Mouse (Mus musculus) ES-E14 (cell line): ENCODE data around the gene Klhl13. TPM values are rescaled to one million over a fixed set of nuclear protein-coding genes. Genes with fewer than 3 reads are reported as not detected.

Source experiments
- DNase-seq: peaks from one replicate; pipeline ENCODE4 v3.0.0-alpha.2; 2013; ENCODE audit warnings: low read depth, low spot score
- H3K27ac ChIP-seq: 2 replicates; pipeline ENCODE4 v1.5.1; 2012; ENCODE audit warnings: low read depth, mild to moderate bottlenecking, low read length, moderate library complexity, mixed read lengths; ENCODE audit not compliant: poor library complexity, insufficient read depth, severe bottlenecking
- H3K36me3 ChIP-seq: 2 replicates; pipeline ENCODE4 v1.6.1; 2012; ENCODE audit warnings: mild to moderate bottlenecking, low read length, moderate library complexity, mixed read lengths; ENCODE audit not compliant: control insufficient read depth, poor library complexity, insufficient read depth, severe bottlenecking
- H3K4me1 ChIP-seq, 2 experiments: fragments of 150-350 bp in 1 of 2; sonication (generic) in 1 of 2; 2 replicates each; pipeline ENCODE4 v1.6.1; 2012; ENCODE audit warnings: low read length in 2 of 2, mild to moderate bottlenecking in 1 of 2, mixed read lengths in 1 of 2; ENCODE audit not compliant: control insufficient read depth in 2 of 2, insufficient read depth in 2 of 2, poor library complexity in 1 of 2
- H3K4me3 ChIP-seq, 2 experiments: fragments of 150-350 bp in 1 of 2; sonication (generic) in 1 of 2; 2 replicates each; pipeline ENCODE4 v1.5.1; 2012; ENCODE audit warnings: low read length in 2 of 2, low read depth in 1 of 2, mild to moderate bottlenecking in 1 of 2, mixed read lengths in 1 of 2; ENCODE audit not compliant: insufficient read depth in 1 of 2, poor library complexity in 1 of 2, severe bottlenecking in 1 of 2
- H3K9ac ChIP-seq: 2 replicates; pipeline ENCODE4 v1.6.1; 2012; ENCODE audit warnings: low read depth, mild to moderate bottlenecking, low read length, mixed read lengths; ENCODE audit not compliant: poor library complexity, insufficient read depth, severe bottlenecking
- H3K9me3 ChIP-seq: fragments of 150-350 bp; sonication (generic); 2 replicates; pipeline ENCODE4 v1.6.1; 2012; ENCODE audit warnings: low read depth, mild to moderate bottlenecking, low read length; ENCODE audit not compliant: control insufficient read depth, insufficient read depth
- CHD2 ChIP-seq: IDR thresholded peaks from 2 replicates; pipeline ENCODE4 v1.6.1; 2014; ENCODE audit warnings: mild to moderate bottlenecking, low read depth, low read length, inconsistent platforms
- HCFC1 ChIP-seq: IDR thresholded peaks from 2 replicates; pipeline ENCODE4 v1.6.1; 2012; ENCODE audit warnings: low read length, inconsistent platforms, borderline replicate concordance; ENCODE audit not compliant: insufficient read depth
- MAFK ChIP-seq: IDR thresholded peaks from 2 replicates; pipeline ENCODE4 v1.6.1; 2014; ENCODE audit warnings: mild to moderate bottlenecking, low read depth, low read length, inconsistent platforms; ENCODE audit not compliant: insufficient read depth
- ZC3H11A ChIP-seq: IDR thresholded peaks from 2 replicates; pipeline ENCODE4 v1.6.1; 2012; ENCODE audit warnings: low read depth, mild to moderate bottlenecking, inconsistent platforms, low read length, borderline replicate concordance
- ZNF384 ChIP-seq: IDR thresholded peaks from 2 replicates; pipeline ENCODE4 v1.6.1; 2012; ENCODE audit warnings: low read depth, low read length, inconsistent platforms
- in situ Hi-C, 2 experiments: fragments of 600-800 bp; cut with MboI; formaldehyde crosslinking; loops; one replicate each; pipeline ENCODE4 v1.15.1; 2025; ENCODE audit warnings: low sequenced_read_pairs in 2 of 2, inconsistent platforms in 1 of 2; ENCODE audit not compliant: unreplicated experiment in 2 of 2
- total RNA-seq: library from RNA; depleted of rRNA; stranded (reverse); fragments of 300-350 nt; gene quantifications from 2 replicates; pipeline ENCODE4 v1.2.3, GENCODE M21; 2012; rRNA removed

Gene Klhl13
- total RNA-seq, result 120 and 207 TPM in 2 replicates

- DNase-seq, result peak; percentile 40
- H3K9ac ChIP-seq, result peak within 1 kb of the TSS; percentile 73
- no peaks in the 10 kb centered on the region; a peak in 1 of 4 replicates for H3K4me1 ChIP-seq
- H3K36me3 ChIP-seq, result no peaks in the 10 kb centered on the region
- TF ChIP-seq HCFC1 (no peak), ZNF384 (no peak), ZC3H11A (no peak)
- in situ Hi-C loops, result loop anchor here in 1 of 2 experiments (25.0 kb wide), 1 partner anchor 148 kb away; no protein-coding TSS in a partner anchor
- H3K27ac ChIP-seq, result peak within 1 kb of the TSS; percentile 53
- no peaks in the 10 kb centered on the region for H3K9me3 ChIP-seq
- peak within 1 kb of the TSS; percentile 76 to 87 for H3K4me3 ChIP-seq
Observed at GRCm38 (mm10) chrX:23364514-23365381, at the start of gene Klhl13. Gene Klhl13 (minus strand): TSS chrX:23365082.

- Histone ChIP-seq H3K4me3 (no peak overlapping the region), H3K36me3 (no peaks in the 10 kb centered on the region), H3K27ac (no peak overlapping the region), H3K9ac (no peak overlapping the region), H3K9me3 (no peaks in the 10 kb centered on the region), H3K4me1 (no peaks in the 10 kb centered on the region)
- TF ChIP-seq CHD2, result no peak
- no peak for TF ChIP-seq ZC3H11A
- TF ChIP-seq HCFC1, result no peak
- no peak for TF ChIP-seq ZNF384
- TF ChIP-seq MAFK, result no peak
- no peak for DNase-seq
- in situ Hi-C loops, result no loop called here
Observed at GRCm38 (mm10) chrX:23409296-23410149, 44.6 kb upstream of the Klhl13 start.

DNA sequence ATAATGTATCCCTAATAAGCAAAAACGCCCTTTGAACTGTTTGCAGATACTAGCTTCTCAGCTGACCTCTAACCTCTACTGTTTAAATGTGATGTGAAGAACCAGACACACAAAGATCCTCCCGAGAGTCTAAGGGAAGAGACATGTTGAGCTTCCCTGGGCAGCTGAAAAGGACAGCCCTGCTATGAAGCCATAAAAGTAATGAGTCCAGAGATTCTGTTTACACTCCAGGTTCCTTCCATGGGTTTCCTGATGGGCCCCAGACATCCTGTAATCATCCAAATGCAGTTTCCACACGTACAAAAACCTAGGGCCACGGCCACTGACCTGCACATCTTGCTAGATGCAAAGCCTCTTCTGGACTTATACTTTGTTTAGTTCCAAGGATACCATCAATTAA, 23.8 kb upstream of the Klhl13 start:
- no peak overlapping the region for H3K27ac ChIP-seq
- TF ChIP-seq CHD2 (no peak), HCFC1 (no peak), MAFK (no peak), ZNF384 (no peak), ZC3H11A (no peak)
- no peak overlapping the region for H3K9ac ChIP-seq
- H3K36me3 ChIP-seq, result no peaks in the 10 kb centered on the region
- H3K4me1 ChIP-seq, result no peaks in the 10 kb centered on the region
- in situ Hi-C loops, result no loop called here
- DNase-seq, result no peak
- no peaks in the 10 kb centered on the region for H3K9me3 ChIP-seq
- no peak overlapping the region for H3K4me3 ChIP-seq

DNA sequence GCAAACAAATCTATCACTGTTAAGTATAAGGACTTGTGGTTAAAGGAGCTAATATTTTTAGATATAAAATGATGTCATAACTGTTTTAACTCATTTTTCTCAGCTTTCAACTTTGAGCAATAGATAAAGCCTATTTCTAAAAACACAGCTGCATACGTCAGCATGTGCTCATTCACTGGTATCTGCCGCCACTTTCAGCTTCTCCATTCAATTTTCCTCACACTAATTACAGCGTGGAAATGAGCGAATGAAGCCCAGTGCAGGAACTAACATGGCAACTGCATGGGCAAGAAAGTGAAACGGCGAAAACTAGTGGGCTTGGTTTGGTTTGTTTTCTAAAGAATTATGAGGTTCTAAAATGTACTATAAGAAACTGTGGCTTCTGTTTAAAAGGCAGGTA, 1.4 kb downstream of the Klhl13 start:
- Histone ChIP-seq H3K36me3 (no peaks in the 10 kb centered on the region), H3K27ac (no peak overlapping the region), H3K4me3 (no peak overlapping the region), H3K9ac (no peak overlapping the region), H3K4me1 (no peaks in the 10 kb centered on the region; a peak in 1 of 4 replicates), H3K9me3 (no peaks in the 10 kb centered on the region)
- no peak for DNase-seq
- no peak for TF ChIP-seq CHD2
- in situ Hi-C loops, result loop anchor here in 1 of 2 experiments (25.0 kb wide), 1 partner anchor 149 kb away; no protein-coding TSS in a partner anchor
